Mouse (Mus musculus): Measurements from ENCODE around the gene Camta2.

DNA sequence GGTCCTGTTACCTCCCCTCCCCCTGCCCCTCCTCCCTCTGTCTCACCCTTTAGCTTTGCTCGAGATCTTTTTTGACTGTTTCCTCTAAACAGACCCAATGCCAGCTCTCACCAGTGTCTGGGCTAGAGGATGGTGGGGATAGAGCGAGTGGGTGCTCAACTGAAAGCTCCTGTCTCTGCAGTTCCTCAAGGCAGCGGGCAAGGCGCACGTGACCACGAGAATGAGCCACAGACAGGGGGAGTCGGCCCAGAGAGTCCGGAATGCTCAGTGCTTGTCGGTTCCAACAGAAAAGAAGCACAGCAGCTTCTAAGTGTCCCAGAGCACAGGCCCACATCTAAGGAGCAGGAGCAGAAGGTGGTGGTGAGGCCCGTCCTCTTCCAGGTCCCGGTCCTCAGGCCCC is 13.4 kb downstream of the Camta2 start:
- TF ChIP-seq CTCF (IDR thresholded peaks at IDR 0.05; ENCODE audit: low read depth) = no peak
- no peak for TF ChIP-seq EP300 (optimal IDR thresholded peaks at IDR 0.05)
